Comparison of ENCODE assay signal across 8 mouse cellular contexts in genomic region chr10:93159651-93160496, GRCm38 (mm10). TPM values are rescaled to one million over a fixed set of nuclear protein-coding genes. Genes with fewer than 3 reads are reported as not detected.
DNase-seq lines count a peak whose midpoint lies in the region; ATAC-seq and TF ChIP-seq lines count a peak whose summit lies in the region.

No protein-coding gene starts in this region.

- H3K79me2 ChIP-seq in myocyte (ENCODE audit: control insufficient read depth, insufficient read depth) = peaks cover 34% of the 10 kb centered on the region

- 20% methylated on average over 17 of the region's 17 CpGs for WGBS in lung, adult 2 months
- 25% methylated on average over 17 of the region's 17 CpGs for WGBS in embryonic facial prominence, embryonic 12.5 days
- WGBS in intestine, embryonic 14.5 days = 25% methylated on average over 17 of the region's 17 CpGs

- H3K27me3 ChIP-seq in embryonic facial prominence, embryonic 12.5 days = no peaks in the 10 kb centered on the region
- H3K27me3 ChIP-seq in intestine, embryonic 14.5 days (replicated peaks; ENCODE audit: control insufficient read depth, insufficient read depth, low read length) = no peaks in the 10 kb centered on the region
- H3K27me3 ChIP-seq in myocyte (ENCODE audit: control insufficient read depth, insufficient read depth, insufficient read length) = no peaks in the 10 kb centered on the region

- peak overlapping the region; percentile 73 for H3K4me2 ChIP-seq in embryonic facial prominence, embryonic 12.5 days (replicated peaks)
- H3K4me2 ChIP-seq in intestine, embryonic 14.5 days (ENCODE audit: low read length) = peak overlapping the region; percentile 55
- H3K4me2 ChIP-seq in myocyte (ENCODE audit: low read depth) = peak overlapping the region; percentile 76

- H3K27ac ChIP-seq in embryonic facial prominence, embryonic 12.5 days = peak overlapping the region; percentile 100
- peak overlapping the region; percentile 30; the same call in 1 of the 2 replicates for H3K27ac ChIP-seq in intestine, embryonic 14.5 days (ENCODE audit: low read depth)

- H3K4me3 ChIP-seq in lung, adult 2 months (replicated peaks; ENCODE audit: extremely low read depth, low read depth, low read length) = peak overlapping the region; percentile 62
- H3K4me3 ChIP-seq in embryonic facial prominence, embryonic 12.5 days = peak overlapping the region; percentile 96
- H3K4me3 ChIP-seq in intestine, embryonic 14.5 days (ENCODE audit: low read depth, low read length) = peak overlapping the region; percentile 94
- H3K4me3 ChIP-seq in myocyte = peak overlapping the region; percentile 47

- no peak for DNase-seq in lung, adult 2 months
- no peak for DNase-seq in lung, adult 18-20 months
- DNase-seq in intestine, embryonic 14.5 days (ENCODE audit: low spot score) = no peak
- DNase-seq in layer of hippocampus, postnatal 36 days = no peak
- no peak for DNase-seq in adrenal gland, adult 18-20 months (ENCODE audit: low spot score in 2 of 2)
- no peak for DNase-seq in testis, postnatal 10 days (ENCODE audit: low spot score)

- peak; percentile 81 for ATAC-seq in embryonic facial prominence, embryonic 12.5 days (ENCODE audit: insufficient number of reproducible peaks, insufficient read depth, low FRiP score, low TSS enrichment)
- ATAC-seq in intestine, embryonic 14.5 days (replicated peaks; ENCODE audit: low FRiP score, low TSS enrichment, low read depth) = peak; percentile 74

- no peaks in the 10 kb centered on the region for H3K36me3 ChIP-seq in embryonic facial prominence, embryonic 12.5 days
- H3K36me3 ChIP-seq in intestine, embryonic 14.5 days (ENCODE audit: control insufficient read depth, insufficient read depth, low read length) = no peaks in the 10 kb centered on the region
- no peaks in the 10 kb centered on the region for H3K36me3 ChIP-seq in myocyte (ENCODE audit: control insufficient read depth, insufficient read depth)

- peak overlapping the region; percentile 25; the same call in 1 of the 2 replicates for H3K9ac ChIP-seq in embryonic facial prominence, embryonic 12.5 days
- 0 out of 2 replicates have a peak overlapping the region, but pooled peaks have one; percentile 29 for H3K9ac ChIP-seq in intestine, embryonic 14.5 days (ENCODE audit: low read length)

- no peak for TF ChIP-seq POLR2A in lung, adult 2 months (IDR thresholded peaks at IDR 0.05; ENCODE audit: borderline replicate concordance, extremely low read depth, low read depth, low read length)
- TF ChIP-seq POLR2A in myocyte (IDR thresholded peaks at IDR 0.05; ENCODE audit: insufficient read length, low read depth) = peak; percentile 89

- H3K4me1 ChIP-seq in lung, adult 2 months (ENCODE audit: control insufficient read depth, insufficient read depth, low read length) = peaks cover 11% of the 10 kb centered on the region
- H3K4me1 ChIP-seq in embryonic facial prominence, embryonic 12.5 days = peaks cover 8% of the 10 kb centered on the region; the same call in 1 of the 2 replicates
- peaks cover 22% of the 10 kb centered on the region for H3K4me1 ChIP-seq in intestine, embryonic 14.5 days (replicated peaks; ENCODE audit: control insufficient read depth, insufficient read depth, low read length)

- H3K9me3 ChIP-seq in embryonic facial prominence, embryonic 12.5 days = no peaks in the 10 kb centered on the region
- no peaks in the 10 kb centered on the region for H3K9me3 ChIP-seq in intestine, embryonic 14.5 days (ENCODE audit: control insufficient read depth, low read length)

- peak overlapping the region; percentile 94 for H3ac ChIP-seq in myocyte (ENCODE audit: control insufficient read depth, insufficient read length)

- TF ChIP-seq CTCF in lung, adult 2 months (IDR thresholded peaks at IDR 0.05; ENCODE audit: insufficient read depth, low read length) = no peak

TF ChIP-seq in myocyte, 11 proteins besides CTCF, POLR2A, EP300 and RAD21:
- no peak for TF ChIP-seq MYOD1 (IDR thresholded peaks at IDR 0.05; ENCODE audit: control insufficient read depth in 1 of 3, insufficient read length in 2 of 3, low read depth in 2 of 3)
- 0 out of 2 replicates have a peak, but pooled peaks have one; percentile 27 for TF ChIP-seq CEBPB (IDR thresholded peaks at IDR 0.05; ENCODE audit: insufficient read depth, poor library complexity, severe bottlenecking)
- peak; percentile 94 for TF ChIP-seq POLR2AphosphoS2 (IDR thresholded peaks at IDR 0.05; ENCODE audit: insufficient read length, low read depth)
TF ChIP-seq in myocyte: peak in this region for 2.

RNA-seq across cellular contexts. Expression of gene Cdk17, which starts 0.8 kb away (rescaled TPM):
- 18.0 and 18.2 TPM in 2 replicates for polyA plus RNA-seq in lung, adult 2 months (2012; rRNA removed)
- polyA plus RNA-seq in embryonic facial prominence, embryonic 12.5 days (2016; fragmentation: Nextera tagmentation; extraction: Ambion mirVana) = 26.0 and 28.2 TPM in 2 replicates
- 21.9 and 23.6 TPM in 2 replicates for polyA plus RNA-seq in intestine, embryonic 14.5 days (2014; fragmentation: Nextera tagmentation; extraction: Ambion mirVana)
- 11.8 TPM for polyA plus RNA-seq in myocyte (2012; fragmentation: generic; extraction: Trizol)
- 100 to 1,000 TPM; 193 to 200 TPM for total RNA-seq in layer of hippocampus, postnatal 36 days (2021)
- total RNA-seq in adrenal gland, adult 18-20 months (2021) = 10 to 100 TPM; 24.6 to 29.4 TPM
